Mouse (Mus musculus) layer of hippocampus, postnatal 25 days (tissue): Measurements from ENCODE around the gene Otulin. TPM values are rescaled to one million over a fixed set of nuclear protein-coding genes. Genes with fewer than 3 reads are reported as not detected.

Source experiments
- DNase-seq, 2 experiments: peaks; one replicate each; pipeline ENCODE4 v3.0.0; 2022; ENCODE audit warnings: mixed read lengths in 2 of 2, low spot score in 1 of 2; ENCODE audit errors: extremely low spot score in 1 of 2
- total RNA-seq, 2 experiments: library from RNA; stranded (reverse); gene quantifications; 2 replicates each; pipeline ENCODE4 v1.2.3; 2021

Otulin gene
- total RNA-seq, 2 experiments from 2014 or later: 20.2 to 20.9 TPM

- DNase-seq: no peak
These were observed 71.9 kb downstream of the Otulin start for GRCm38 (mm10) chr15:27558456-27559147.

- DNase-seq: no peak
These were observed 76.9 kb downstream of the Otulin start for GRCm38 (mm10) chr15:27553554-27553953.

- DNase-seq: no peak
These were observed 78.3 kb downstream of the Otulin start for GRCm38 (mm10) chr15:27552129-27552700.

GRCm38 (mm10) chr15:27551117-27552114 lies 79.1 kb downstream of the Otulin start:
- DNase-seq: no peak

GRCm38 (mm10) chr15:27550358-27550992 lies 80.0 kb downstream of the Otulin start:
- no peak for DNase-seq

GRCm38 (mm10) chr15:27549878-27550277 lies 80.6 kb downstream of the Otulin start:
- no peak for DNase-seq

- DNase-seq: no peak
These were observed 81.4 kb downstream of the Otulin start for GRCm38 (mm10) chr15:27549071-27549470.

GRCm38 (mm10) chr15:27548110-27548509 lies 82.4 kb downstream of the Otulin start:
- DNase-seq: no peak

GRCm38 (mm10) chr15:27545203-27545602 lies 85.3 kb downstream of the Otulin start:
- DNase-seq: no peak

GRCm38 (mm10) chr15:27539745-27540144 lies 90.7 kb downstream of the Otulin start:
- no peak for DNase-seq

- DNase-seq: no peak
These were observed 92.8 kb downstream of the Otulin start for GRCm38 (mm10) chr15:27537519-27538223.

GRCm38 (mm10) chr15:27536771-27537170 lies 93.7 kb downstream of the Otulin start:
- no peak for DNase-seq

GRCm38 (mm10) chr15:27536186-27536585 lies 94.3 kb downstream of the Otulin start:
- no peak for DNase-seq

GRCm38 (mm10) chr15:27535681-27536080 lies 94.8 kb downstream of the Otulin start:
- DNase-seq: no peak

- DNase-seq: no peak
These were observed 97.5 kb downstream of the Otulin start for GRCm38 (mm10) chr15:27533036-27533435.

GRCm38 (mm10) chr15:27530023-27530422 lies 100.5 kb downstream of the Otulin start:
- no peak for DNase-seq

GRCm38 (mm10) chr15:27528896-27529295 lies 101.6 kb downstream of the Otulin start:
- no peak for DNase-seq

- DNase-seq: peak in 1 of 2 experiments; percentile 35
These were observed 105.1 kb downstream of the Otulin start for GRCm38 (mm10) chr15:27525233-27526005.

GRCm38 (mm10) chr15:27519857-27520256 lies 110.6 kb downstream of the Otulin start:
- DNase-seq: no peak
